Mouse (Mus musculus) embryo, embryonic 11.5 days (tissue): ENCODE measurements around the gene Mvb12b.

Experiments used
- DNase-seq: peaks from one replicate; pipeline ENCODE4 v3.0.0-alpha.2; 2012; ENCODE audit warnings: low read depth, low spot score

The Mvb12b gene

GRCm38 (mm10) chr2:33886386-33887327 lies 1.1 kb downstream of the Mvb12b start:
- no peak for DNase-seq

GRCm38 (mm10) chr2:33885264-33885651 lies 2.5 kb downstream of the Mvb12b start:
- DNase-seq, result no peak

GRCm38 (mm10) chr2:33884623-33885263 lies 3.0 kb downstream of the Mvb12b start:
- DNase-seq, result no peak

- DNase-seq, result no peak
These were observed 8.5 kb downstream of the Mvb12b start for GRCm38 (mm10) chr2:33879223-33879622.

- DNase-seq, result no peak
These were observed 9.3 kb downstream of the Mvb12b start for GRCm38 (mm10) chr2:33878437-33878836.

GRCm38 (mm10) chr2:33877663-33878360 lies 9.9 kb downstream of the Mvb12b start:
- no peak for DNase-seq

GRCm38 (mm10) chr2:33876529-33877290 lies 11.0 kb downstream of the Mvb12b start:
- peak; percentile 72 for DNase-seq

GRCm38 (mm10) chr2:33875594-33875993 lies 12.2 kb downstream of the Mvb12b start:
- no peak for DNase-seq

GRCm38 (mm10) chr2:33874856-33875576 lies 12.7 kb downstream of the Mvb12b start:
- DNase-seq, result no peak

- no peak for DNase-seq
These were observed 13.4 kb downstream of the Mvb12b start for GRCm38 (mm10) chr2:33874367-33874766.

- no peak for DNase-seq
These were observed 14.2 kb downstream of the Mvb12b start for GRCm38 (mm10) chr2:33873501-33873900.

- no peak for DNase-seq
These were observed 14.9 kb downstream of the Mvb12b start for GRCm38 (mm10) chr2:33872841-33873271.

- DNase-seq, result no peak
These were observed 16.6 kb downstream of the Mvb12b start for GRCm38 (mm10) chr2:33871181-33871520.

GRCm38 (mm10) chr2:33870369-33871180 lies 17.2 kb downstream of the Mvb12b start:
- no peak for DNase-seq

GRCm38 (mm10) chr2:33869689-33870343 lies 17.9 kb downstream of the Mvb12b start:
- no peak for DNase-seq

- DNase-seq, result no peak
These were observed 18.6 kb downstream of the Mvb12b start for GRCm38 (mm10) chr2:33868996-33869688.

- DNase-seq, result no peak
These were observed 19.4 kb downstream of the Mvb12b start for GRCm38 (mm10) chr2:33868322-33868721.

GRCm38 (mm10) chr2:33856746-33857145 lies 31.0 kb downstream of the Mvb12b start:
- DNase-seq, result no peak
